Mouse (Mus musculus): Measurements from ENCODE around the gene Stox1. TPM values are rescaled to one million over a fixed set of nuclear protein-coding genes. Genes with fewer than 3 reads are reported as not detected.

The Stox1 gene
- polyA plus RNA-seq, 1 experiment from 2014 or later = 2.7 TPM

- Histone ChIP-seq H3K4me1 (ENCODE audit: control insufficient read depth, insufficient read depth, low read length) (no peaks in the 10 kb centered on the region), H3K36me3 (ENCODE audit: control insufficient read depth, insufficient read depth, low read length) (no peaks in the 10 kb centered on the region), H3K4me2 (ENCODE audit: low read length) (no peak overlapping the region), H3K9me3 (ENCODE audit: control insufficient read depth, low read length) (no peaks in the 10 kb centered on the region), H3K27me3 (ENCODE audit: control insufficient read depth, insufficient read depth, low read length) (no peaks in the 10 kb centered on the region), H3K9ac (replicated peaks; ENCODE audit: low read length) (no peak overlapping the region), H3K27ac (replicated peaks; ENCODE audit: low read depth, low read length) (no peak overlapping the region), H3K4me3 (replicated peaks; ENCODE audit: low read depth, low read length) (no peak overlapping the region)
- WGBS = 77% methylated on average over 10 of the region's 10 CpGs
- DNase-seq (no peak), ATAC-seq (ENCODE audit: low FRiP score, low TSS enrichment) (no peak)
Observed at GRCm38 (mm10) chr10:62713457-62713856, 12.5 kb downstream of the Stox1 start.

- no peaks in the 10 kb centered on the region for H3K36me3 ChIP-seq (ENCODE audit: control insufficient read depth, insufficient read depth, low read length)
- no peaks in the 10 kb centered on the region for H3K27me3 ChIP-seq (ENCODE audit: control insufficient read depth, insufficient read depth, low read length)
- H3K9ac ChIP-seq (replicated peaks; ENCODE audit: low read length) = no peak overlapping the region
- no peak overlapping the region for H3K4me2 ChIP-seq (ENCODE audit: low read length)
- no peaks in the 10 kb centered on the region for H3K4me1 ChIP-seq (ENCODE audit: control insufficient read depth, insufficient read depth, low read length)
- 84% methylated on average over 4 of the region's 4 CpGs for WGBS
- DNase-seq = no peak
- H3K9me3 ChIP-seq (ENCODE audit: control insufficient read depth, low read length) = no peaks in the 10 kb centered on the region
- ATAC-seq (ENCODE audit: low FRiP score, low TSS enrichment) = no peak
- H3K27ac ChIP-seq (replicated peaks; ENCODE audit: low read depth, low read length) = no peak overlapping the region
- H3K4me3 ChIP-seq (replicated peaks; ENCODE audit: low read depth, low read length) = no peak overlapping the region
Observed at GRCm38 (mm10) chr10:62703579-62703978, 22.3 kb downstream of the Stox1 start.

- Histone ChIP-seq H3K9me3 (ENCODE audit: control insufficient read depth, low read length) (no peaks in the 10 kb centered on the region), H3K36me3 (ENCODE audit: control insufficient read depth, insufficient read depth, low read length) (no peaks in the 10 kb centered on the region), H3K4me2 (ENCODE audit: low read length) (no peak overlapping the region), H3K27ac (replicated peaks; ENCODE audit: low read depth, low read length) (no peak overlapping the region), H3K27me3 (ENCODE audit: control insufficient read depth, insufficient read depth, low read length) (no peaks in the 10 kb centered on the region), H3K9ac (replicated peaks; ENCODE audit: low read length) (no peak overlapping the region), H3K4me1 (ENCODE audit: control insufficient read depth, insufficient read depth, low read length) (no peaks in the 10 kb centered on the region), H3K4me3 (replicated peaks; ENCODE audit: low read depth, low read length) (no peak overlapping the region)
- ATAC-seq (ENCODE audit: low FRiP score, low TSS enrichment) (no peak), DNase-seq (no peak)
- 86% methylated on average over 4 of the region's 4 CpGs for WGBS
Observed at GRCm38 (mm10) chr10:62702436-62702835, 23.5 kb downstream of the Stox1 start.

GRCm38 (mm10) chr10:62692771-62693170, 33.2 kb downstream of the Stox1 start:
- Histone ChIP-seq H3K9ac (replicated peaks; ENCODE audit: low read length) (no peak overlapping the region), H3K4me1 (ENCODE audit: control insufficient read depth, insufficient read depth, low read length) (peaks cover 1% of the 10 kb centered on the region), H3K36me3 (ENCODE audit: control insufficient read depth, insufficient read depth, low read length) (no peaks in the 10 kb centered on the region), H3K9me3 (ENCODE audit: control insufficient read depth, low read length) (no peaks in the 10 kb centered on the region), H3K27ac (replicated peaks; ENCODE audit: low read depth, low read length) (no peak overlapping the region), H3K27me3 (ENCODE audit: control insufficient read depth, insufficient read depth, low read length) (no peaks in the 10 kb centered on the region), H3K4me2 (ENCODE audit: low read length) (no peak overlapping the region), H3K4me3 (replicated peaks; ENCODE audit: low read depth, low read length) (no peak overlapping the region)
- no peak for ATAC-seq (ENCODE audit: low FRiP score, low TSS enrichment)
- DNase-seq = no peak
- 54% methylated on average over 8 of the region's 8 CpGs for WGBS

GRCm38 (mm10) chr10:62692244-62692643, 33.7 kb downstream of the Stox1 start:
- WGBS = 71% methylated on average over 3 of the region's 3 CpGs
- no peaks in the 10 kb centered on the region for H3K27me3 ChIP-seq (ENCODE audit: control insufficient read depth, insufficient read depth, low read length)

GRCm38 (mm10) chr10:62687032-62687674, 38.8 kb downstream of the Stox1 start:
- Histone ChIP-seq H3K27ac (replicated peaks; ENCODE audit: low read depth, low read length) (peak overlapping the region; percentile 66), H3K4me3 (replicated peaks; ENCODE audit: low read depth, low read length) (no peak overlapping the region), H3K4me1 (ENCODE audit: control insufficient read depth, insufficient read depth, low read length) (peaks cover 14% of the 10 kb centered on the region), H3K4me2 (ENCODE audit: low read length) (peak overlapping the region; percentile 31; the same call in 1 of the 2 replicates), H3K27me3 (ENCODE audit: control insufficient read depth, insufficient read depth, low read length) (peaks cover 13% of the 10 kb centered on the region; the same call in 1 of the 2 replicates), H3K36me3 (ENCODE audit: control insufficient read depth, insufficient read depth, low read length) (no peaks in the 10 kb centered on the region), H3K9me3 (ENCODE audit: control insufficient read depth, low read length) (no peaks in the 10 kb centered on the region), H3K9ac (replicated peaks; ENCODE audit: low read length) (no peak overlapping the region; the same call in 1 of the 2 replicates)
- 1% methylated on average over 13 of the region's 15 CpGs for WGBS
- peak; percentile 85 for DNase-seq
- ATAC-seq (ENCODE audit: low FRiP score, low TSS enrichment) = peak; percentile 81

More at GRCm38 (mm10) chr10:62692244-62692643, 33.7 kb downstream of the Stox1 start:
- no peak overlapping the region for H3K4me3 ChIP-seq (replicated peaks; ENCODE audit: low read depth, low read length)
- no peak overlapping the region for H3K27ac ChIP-seq (replicated peaks; ENCODE audit: low read depth, low read length)
- H3K4me2 ChIP-seq (ENCODE audit: low read length) = no peak overlapping the region
- no peaks in the 10 kb centered on the region for H3K36me3 ChIP-seq (ENCODE audit: control insufficient read depth, insufficient read depth, low read length)
- ATAC-seq (ENCODE audit: low FRiP score, low TSS enrichment) = no peak
- H3K4me1 ChIP-seq (ENCODE audit: control insufficient read depth, insufficient read depth, low read length) = peaks cover 7% of the 10 kb centered on the region
- no peaks in the 10 kb centered on the region for H3K9me3 ChIP-seq (ENCODE audit: control insufficient read depth, low read length)
- DNase-seq = no peak
- H3K9ac ChIP-seq (replicated peaks; ENCODE audit: low read length) = no peak overlapping the region

- H3K27ac ChIP-seq (replicated peaks; ENCODE audit: low read depth, low read length) = no peak overlapping the region
- H3K9me3 ChIP-seq (ENCODE audit: control insufficient read depth, low read length) = peaks cover 8% of the 10 kb centered on the region; the same call in 1 of the 2 replicates
- WGBS = 57% methylated on average over 5 of the region's 5 CpGs
- H3K9ac ChIP-seq (replicated peaks; ENCODE audit: low read length) = no peak overlapping the region
- ATAC-seq (ENCODE audit: low FRiP score, low TSS enrichment) (no peak), DNase-seq (peak; percentile 11)
- H3K36me3 ChIP-seq (ENCODE audit: control insufficient read depth, insufficient read depth, low read length) = no peaks in the 10 kb centered on the region
- H3K4me1 ChIP-seq (ENCODE audit: control insufficient read depth, insufficient read depth, low read length) = peaks cover 14% of the 10 kb centered on the region
- no peak overlapping the region for H3K4me2 ChIP-seq (ENCODE audit: low read length)
- no peak overlapping the region for H3K4me3 ChIP-seq (replicated peaks; ENCODE audit: low read depth, low read length)
- peaks cover 13% of the 10 kb centered on the region; the same call in 1 of the 2 replicates for H3K27me3 ChIP-seq (ENCODE audit: control insufficient read depth, insufficient read depth, low read length)
Observed at GRCm38 (mm10) chr10:62683043-62683442, 42.9 kb downstream of the Stox1 start.

- Histone ChIP-seq H3K9ac (replicated peaks; ENCODE audit: low read length) (no peak overlapping the region), H3K4me3 (replicated peaks; ENCODE audit: low read depth, low read length) (no peak overlapping the region), H3K27ac (replicated peaks; ENCODE audit: low read depth, low read length) (no peak overlapping the region), H3K27me3 (ENCODE audit: control insufficient read depth, insufficient read depth, low read length) (peaks cover 8% of the 10 kb centered on the region; the same call in 1 of the 2 replicates), H3K36me3 (ENCODE audit: control insufficient read depth, insufficient read depth, low read length) (no peaks in the 10 kb centered on the region), H3K9me3 (ENCODE audit: control insufficient read depth, low read length) (peaks cover 8% of the 10 kb centered on the region; the same call in 1 of the 2 replicates), H3K4me2 (ENCODE audit: low read length) (no peak overlapping the region), H3K4me1 (ENCODE audit: control insufficient read depth, insufficient read depth, low read length) (no peaks in the 10 kb centered on the region)
- 76% methylated on average over 1 of the region's 1 CpGs for WGBS
- DNase-seq (no peak), ATAC-seq (ENCODE audit: low FRiP score, low TSS enrichment) (no peak)
Observed at GRCm38 (mm10) chr10:62679833-62680232, 46.1 kb downstream of the Stox1 start.

- H3K9me3 ChIP-seq (ENCODE audit: control insufficient read depth, low read length) = peaks cover 8% of the 10 kb centered on the region; the same call in 1 of the 2 replicates
- DNase-seq (no peak), ATAC-seq (ENCODE audit: low FRiP score, low TSS enrichment) (no peak)
- no peak overlapping the region for H3K4me2 ChIP-seq (ENCODE audit: low read length)
- no peaks in the 10 kb centered on the region for H3K4me1 ChIP-seq (ENCODE audit: control insufficient read depth, insufficient read depth, low read length)
- no peaks in the 10 kb centered on the region for H3K36me3 ChIP-seq (ENCODE audit: control insufficient read depth, insufficient read depth, low read length)
- no peak overlapping the region for H3K9ac ChIP-seq (replicated peaks; ENCODE audit: low read length)
- 83% methylated on average over 5 of the region's 5 CpGs for WGBS
- no peak overlapping the region for H3K27ac ChIP-seq (replicated peaks; ENCODE audit: low read depth, low read length)
- no peak overlapping the region for H3K4me3 ChIP-seq (replicated peaks; ENCODE audit: low read depth, low read length)
- no peaks in the 10 kb centered on the region for H3K27me3 ChIP-seq (ENCODE audit: control insufficient read depth, insufficient read depth, low read length)
Observed at GRCm38 (mm10) chr10:62677329-62677728, 48.6 kb downstream of the Stox1 start.
